Mouse (Mus musculus) G1E (cell line): ENCODE results near the gene Olfm1. TPM values are rescaled to one million over a fixed set of nuclear protein-coding genes. Genes with fewer than 3 reads are reported as not detected.

ENCODE experiments used
- ATAC-seq: 2 replicates; pipeline ENCODE4 v1.8.0; 2016; ENCODE audit warnings: mild to moderate bottlenecking; ENCODE audit not compliant: insufficient number of reproducible peaks, poor library complexity, low FRiP score, severe bottlenecking; ENCODE audit errors: extremely low read depth
- DNase-seq: peaks from one replicate; pipeline ENCODE4 v3.0.0; 2012; ENCODE audit warnings: low spot score
- H3K27me3 ChIP-seq: 2 replicates; pipeline ENCODE4 v1.6.1; 2012; ENCODE audit warnings: mild to moderate bottlenecking, low read length, inconsistent platforms; ENCODE audit not compliant: insufficient read depth
- H3K36me3 ChIP-seq: replicated peaks from 2 replicates; pipeline ENCODE3; 2012; ENCODE audit warnings: mild to moderate bottlenecking, inconsistent platforms
- H3K4me1 ChIP-seq: 2 replicates; pipeline ENCODE4 v1.6.1; 2012; ENCODE audit warnings: low read depth, low read length, inconsistent platforms, mixed read lengths; ENCODE audit not compliant: insufficient read depth
- H3K4me3 ChIP-seq: 2 replicates; pipeline ENCODE4 v1.5.1; 2012; ENCODE audit warnings: low read depth, mild to moderate bottlenecking, inconsistent platforms, low read length, moderate library complexity, mixed read lengths
- H3K9me3 ChIP-seq: replicated peaks from 2 replicates; pipeline ENCODE4 v1.6.1; 2012; ENCODE audit warnings: inconsistent platforms
- CTCF ChIP-seq: IDR thresholded peaks from 2 replicates; pipeline ENCODE4 v1.5.1; 2012; ENCODE audit warnings: low read depth, low read length, inconsistent platforms, mixed read lengths
- GATA1 ChIP-seq: IDR thresholded peaks from 2 replicates; pipeline ENCODE4 v1.6.1; 2012; ENCODE audit warnings: borderline replicate concordance, low read length, inconsistent platforms, mixed read lengths
- GATA2 ChIP-seq: IDR thresholded peaks from 2 replicates; pipeline ENCODE4 v1.6.1; 2012; ENCODE audit warnings: low read depth, low read length, inconsistent platforms, borderline replicate concordance
- POLR2AphosphoS5 ChIP-seq: IDR thresholded peaks from 2 replicates; pipeline ENCODE4 v1.6.1; 2012; ENCODE audit warnings: low read depth, low read length, inconsistent platforms; ENCODE audit not compliant: insufficient replicate concordance
- TAL1 ChIP-seq: conservative IDR thresholded peaks from 2 replicates; pipeline ENCODE4 v1.6.1; 2012; ENCODE audit warnings: low read depth, low read length, inconsistent platforms, mixed read lengths
- polyA plus RNA-seq: library from polyadenylated mRNA; stranded (reverse); fragments of >175 nt; gene quantifications from 2 replicates; pipeline ENCODE4 v1.2.3, GENCODE M21; 2012
- total RNA-seq, 2 experiments: library from RNA; stranded (forward) in 1 of 2; stranded (reverse) in 1 of 2; fragments of 200-1000 nt in 1 of 2; fragments of >200 nt in 1 of 2; fragmentation: Nextera tagmentation in 1 of 2; gene quantifications; 2 replicates each; pipeline ENCODE4 v1.2.3; 2014 to 2017

Gene Olfm1
- total and polyA plus RNA-seq, 3 experiments: 0.08 to 0.11 TPM; not detected in 1

DNA sequence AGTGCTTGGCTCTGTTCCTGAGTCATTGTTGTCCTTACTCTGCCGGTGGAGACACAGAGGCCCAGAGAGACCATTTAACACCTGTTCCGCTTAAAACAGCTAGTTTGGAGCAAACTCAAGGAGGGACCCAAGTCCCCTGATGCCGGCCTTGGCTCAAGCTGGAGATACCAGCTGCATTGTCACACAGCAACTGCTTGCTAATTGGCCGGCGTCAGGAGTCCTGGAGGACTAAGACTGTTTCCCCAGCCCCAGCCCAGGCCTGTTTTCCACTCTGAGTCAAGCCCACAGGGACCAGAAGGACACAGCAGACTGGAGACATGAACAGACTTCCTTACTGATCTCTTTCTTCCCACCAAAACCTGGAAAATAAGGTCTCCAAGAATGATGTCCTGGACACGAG is 43.7 kb downstream of the Olfm1 start:
- ATAC-seq: no peak
- Histone ChIP-seq H3K27me3 (peaks cover 28% of the 10 kb centered on the region), H3K36me3 (no peaks in the 10 kb centered on the region), H3K4me3 (no peak overlapping the region), H3K9me3 (no peaks in the 10 kb centered on the region), H3K4me1 (no peaks in the 10 kb centered on the region)
- no peak for TF ChIP-seq GATA2
- no peak for TF ChIP-seq GATA1
- TF ChIP-seq CTCF: no peak
- no peak for TF ChIP-seq POLR2AphosphoS5
- no peak for TF ChIP-seq TAL1
- no peak for DNase-seq

DNA sequence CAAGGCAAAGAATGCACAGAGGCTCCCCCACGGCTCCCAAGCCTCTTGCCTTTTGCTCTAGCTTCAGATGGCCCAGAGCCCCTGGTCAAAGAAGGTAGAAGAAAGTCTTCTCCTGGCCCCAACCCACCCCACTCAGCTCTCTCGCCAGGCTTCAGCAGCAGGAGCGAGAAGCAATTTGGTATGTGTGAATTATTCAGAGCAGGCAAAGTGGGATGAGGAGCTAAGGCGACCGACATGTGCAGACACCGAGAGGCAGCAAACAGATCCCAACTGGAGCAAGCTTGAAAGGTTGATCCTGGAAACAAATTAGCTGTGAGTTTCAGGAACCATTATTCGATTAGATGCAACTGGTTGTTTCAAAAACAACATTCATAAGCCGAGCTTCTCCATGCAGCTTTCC is 46.8 kb downstream of the Olfm1 start:
- ATAC-seq (no peak), DNase-seq (no peak)
- no peaks in the 10 kb centered on the region for H3K36me3 ChIP-seq
- no peak overlapping the region for H3K4me3 ChIP-seq
- no peak for TF ChIP-seq TAL1
- no peak for TF ChIP-seq GATA1
- TF ChIP-seq POLR2AphosphoS5: no peak
- TF ChIP-seq CTCF: no peak
- no peak for TF ChIP-seq GATA2
- H3K4me1 ChIP-seq: no peaks in the 10 kb centered on the region
- no peaks in the 10 kb centered on the region for H3K9me3 ChIP-seq
- peaks cover 43% of the 10 kb centered on the region for H3K27me3 ChIP-seq

DNA sequence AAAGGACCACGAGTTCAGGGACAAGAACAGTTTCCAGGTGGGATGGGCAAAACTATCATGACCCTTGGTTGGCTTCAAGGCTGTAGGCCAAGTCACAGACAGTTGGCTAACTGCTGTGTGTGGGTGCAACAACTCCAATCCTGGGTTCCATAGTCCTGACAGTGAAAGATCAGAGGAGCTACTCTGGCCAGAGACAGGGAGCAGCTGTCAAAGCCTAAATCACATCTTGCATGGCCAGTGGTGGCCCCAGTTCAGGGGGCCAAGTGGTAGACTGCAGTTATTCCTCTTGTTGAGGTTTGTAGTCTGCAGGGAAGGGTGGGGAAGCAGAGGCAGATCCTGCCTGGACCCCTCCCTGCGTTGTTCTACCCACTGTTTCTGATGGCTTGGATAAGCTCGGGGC is 48.1 kb downstream of the Olfm1 start:
- no peak for TF ChIP-seq POLR2AphosphoS5
- no peak for TF ChIP-seq GATA1
- TF ChIP-seq CTCF: no peak
- no peak for TF ChIP-seq GATA2
- TF ChIP-seq TAL1: no peak
- no peaks in the 10 kb centered on the region for H3K36me3 ChIP-seq
- ATAC-seq (no peak), DNase-seq (no peak)
- peaks cover 49% of the 10 kb centered on the region for H3K27me3 ChIP-seq
- H3K4me1 ChIP-seq: no peaks in the 10 kb centered on the region
- H3K9me3 ChIP-seq: no peaks in the 10 kb centered on the region
- no peak overlapping the region for H3K4me3 ChIP-seq

DNA sequence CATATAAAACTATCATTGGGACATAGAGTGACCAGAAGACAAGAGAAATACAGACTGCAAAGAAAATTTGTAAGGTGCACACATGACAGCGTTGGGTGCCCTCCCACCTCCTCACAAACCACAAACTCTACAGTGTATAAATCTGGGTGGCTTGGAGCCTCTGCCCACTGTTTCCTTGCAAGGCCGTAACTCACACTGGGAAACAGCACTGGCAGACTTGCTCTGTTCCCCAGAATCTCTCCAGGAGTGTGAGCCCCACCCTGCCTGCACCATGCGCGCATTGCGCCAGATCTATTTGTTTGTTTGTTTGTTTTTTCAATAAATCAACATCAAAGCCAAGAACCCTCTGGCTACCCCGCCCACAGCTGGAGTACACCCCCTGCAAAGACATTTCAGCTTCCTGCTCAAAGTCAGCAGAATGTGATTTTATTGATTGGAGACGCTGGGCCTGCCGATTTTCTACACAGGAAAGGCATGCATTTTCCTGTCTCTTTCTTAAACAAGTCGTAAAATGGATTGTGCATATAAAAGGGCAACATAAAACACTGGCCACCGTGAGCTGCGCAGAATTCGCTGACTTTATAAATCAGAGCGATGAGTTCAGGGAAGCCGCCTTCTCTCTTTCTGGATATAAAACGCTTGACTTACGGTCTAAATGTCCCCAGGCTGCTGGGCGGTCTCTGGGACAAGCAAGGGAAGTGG is 48.9 kb downstream of the Olfm1 start:
- Histone ChIP-seq H3K9me3 (no peaks in the 10 kb centered on the region), H3K36me3 (no peaks in the 10 kb centered on the region), H3K27me3 (peaks cover 52% of the 10 kb centered on the region), H3K4me3 (no peak overlapping the region), H3K4me1 (no peaks in the 10 kb centered on the region)
- ATAC-seq (no peak), DNase-seq (no peak)
- TF ChIP-seq CTCF: no peak
- TF ChIP-seq POLR2AphosphoS5: no peak
- TF ChIP-seq GATA2: no peak
- no peak for TF ChIP-seq GATA1
- TF ChIP-seq TAL1: no peak

DNA sequence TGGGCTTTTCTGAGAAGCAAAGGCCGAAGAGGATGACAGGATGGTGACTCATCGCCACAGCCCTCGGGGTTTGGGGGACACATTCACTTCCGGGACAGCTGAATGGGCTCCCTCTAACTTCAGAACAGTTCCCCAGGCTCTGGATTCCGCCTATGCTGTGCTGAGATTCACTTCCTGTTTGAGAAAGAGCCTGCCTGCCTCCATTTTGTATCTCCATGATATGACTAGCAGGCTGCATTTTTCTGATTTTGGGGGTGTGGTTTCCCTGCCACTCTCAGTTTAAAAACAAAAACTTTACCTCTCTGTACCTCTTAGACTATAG is 49.4 kb downstream of the Olfm1 start:
- DNase-seq: no peak
- H3K36me3 ChIP-seq: no peaks in the 10 kb centered on the region
- H3K27me3 ChIP-seq: peaks cover 47% of the 10 kb centered on the region
- no peak for TF ChIP-seq GATA1
- TF ChIP-seq POLR2AphosphoS5: no peak
- TF ChIP-seq CTCF: no peak
- TF ChIP-seq TAL1: no peak
- no peak for TF ChIP-seq GATA2
- ATAC-seq: no peak
- H3K4me1 ChIP-seq: no peaks in the 10 kb centered on the region
- H3K4me3 ChIP-seq: no peak overlapping the region
- H3K9me3 ChIP-seq: no peaks in the 10 kb centered on the region

DNA sequence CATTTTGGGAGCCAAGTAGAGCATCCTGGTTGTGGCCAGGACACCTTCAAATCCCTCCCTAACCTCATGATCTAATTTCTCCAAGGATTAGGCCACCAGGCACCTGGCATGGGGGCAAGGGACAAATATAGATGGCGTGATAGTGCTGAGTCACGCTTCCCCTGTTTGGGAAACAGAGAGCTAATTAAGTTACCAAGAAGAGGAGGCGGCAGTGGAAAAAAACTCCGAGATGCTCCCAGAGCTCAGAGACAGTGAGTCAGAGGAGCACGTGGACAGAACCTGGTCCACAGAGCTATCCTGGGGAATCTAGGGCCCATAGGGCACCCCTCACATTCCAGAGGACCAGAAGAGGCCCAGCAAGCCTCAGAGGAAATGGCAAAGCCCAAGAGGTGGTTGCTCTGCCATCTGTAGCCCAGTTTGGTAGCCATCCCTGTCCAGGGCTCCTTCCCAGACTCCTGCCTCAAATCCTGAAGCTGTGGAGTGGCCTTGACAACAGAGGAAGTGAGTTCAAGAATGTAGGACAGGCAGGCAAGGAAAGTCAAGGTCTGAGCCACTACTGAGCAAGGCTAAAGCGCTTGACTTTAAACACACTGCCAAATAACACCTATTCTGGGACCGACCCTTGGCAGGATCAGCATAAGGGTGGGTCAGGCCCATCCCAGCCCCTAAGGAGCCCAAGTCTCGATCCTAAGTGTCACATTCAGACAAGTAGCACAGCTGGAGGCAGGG is 52.0 kb downstream of the Olfm1 start:
- no peak for TF ChIP-seq CTCF
- TF ChIP-seq TAL1: no peak
- no peak for TF ChIP-seq GATA1
- no peak for TF ChIP-seq POLR2AphosphoS5
- TF ChIP-seq GATA2: no peak
- Histone ChIP-seq H3K4me3 (no peak overlapping the region), H3K4me1 (no peaks in the 10 kb centered on the region), H3K9me3 (no peaks in the 10 kb centered on the region), H3K36me3 (no peaks in the 10 kb centered on the region), H3K27me3 (peaks cover 44% of the 10 kb centered on the region)
- ATAC-seq (no peak), DNase-seq (no peak)
